Mouse (Mus musculus) hindbrain, embryonic 11.5 days (tissue): ENCODE data around the gene Spag7. TPM values are rescaled to one million over a fixed set of nuclear protein-coding genes. Genes with fewer than 3 reads are reported as not detected.

Experiments used
- ATAC-seq: fragments of 200-750 bp; cut with Nextera tagmentation; 2 replicates; pipeline ENCODE4 v1.8.0; 2017; ENCODE audit warnings: mild to moderate bottlenecking, moderate TSS enrichment, moderate library complexity; ENCODE audit not compliant: low FRiP score
- DNase-seq: peaks from one replicate; pipeline ENCODE4 v3.0.0-alpha.2; 2015; ENCODE audit warnings: low spot score
- H3K27ac ChIP-seq: fragments of 300-500 bp; sonication (generic); 2 replicates; pipeline ENCODE4 v1.5.1; 2014; ENCODE audit warnings: mild to moderate bottlenecking, low read depth, low read length
- H3K27me3 ChIP-seq: fragments of 300-500 bp; sonication (generic); 2 replicates; pipeline ENCODE4 v1.6.1; 2014; ENCODE audit warnings: mild to moderate bottlenecking, low read length, moderate library complexity, mixed read lengths; ENCODE audit not compliant: control insufficient read depth, insufficient read depth
- H3K36me3 ChIP-seq: fragments of 300-500 bp; sonication (generic); 2 replicates; pipeline ENCODE4 v1.6.1; 2014; ENCODE audit warnings: mild to moderate bottlenecking, low read length, moderate library complexity, mixed read lengths; ENCODE audit not compliant: control insufficient read depth, insufficient read depth
- H3K4me1 ChIP-seq: fragments of 300-500 bp; sonication (generic); replicated peaks from 2 replicates; pipeline ENCODE4 v1.6.1; 2014; ENCODE audit warnings: low read length, mixed read lengths; ENCODE audit not compliant: control insufficient read depth, insufficient read depth
- H3K4me2 ChIP-seq: fragments of 300-500 bp; sonication (generic); replicated peaks from 2 replicates; pipeline ENCODE4 v1.6.1; 2014; ENCODE audit warnings: mild to moderate bottlenecking, low read depth, low read length
- H3K4me3 ChIP-seq: fragments of 300-500 bp; sonication (generic); 2 replicates; pipeline ENCODE4 v1.5.1; 2014; ENCODE audit warnings: low read depth, low read length
- H3K9ac ChIP-seq: fragments of 300-500 bp; sonication (generic); 2 replicates; pipeline ENCODE4 v1.6.1; 2014; ENCODE audit warnings: low read depth, low read length
- H3K9me3 ChIP-seq: fragments of 300-500 bp; sonication (generic); 2 replicates; pipeline ENCODE4 v1.6.1; 2016; ENCODE audit warnings: low read length; ENCODE audit not compliant: control insufficient read depth
- whole genome bisulfite sequencing: fragments of 180-500 bp; shearing (Covaris S2); extraction: QIAGEN DNeasy Blood & Tissue Kit; methylation state at CpG from one replicate; pipeline ENCODE4 v1.1.7; 2014; 5-methylcytosine and 5-hydroxymethylcytosine counted together
- polyA plus RNA-seq: library from polyadenylated mRNA; unstranded; fragments of >200 nt; fragmentation: Nextera tagmentation; extraction: Ambion mirVana; gene quantifications from 2 replicates; pipeline ENCODE4 v1.2.1, GENCODE M21; 2014

Gene Spag7
- polyA plus RNA-seq, 1 experiment from 2014 or later = 176 TPM

DNA sequence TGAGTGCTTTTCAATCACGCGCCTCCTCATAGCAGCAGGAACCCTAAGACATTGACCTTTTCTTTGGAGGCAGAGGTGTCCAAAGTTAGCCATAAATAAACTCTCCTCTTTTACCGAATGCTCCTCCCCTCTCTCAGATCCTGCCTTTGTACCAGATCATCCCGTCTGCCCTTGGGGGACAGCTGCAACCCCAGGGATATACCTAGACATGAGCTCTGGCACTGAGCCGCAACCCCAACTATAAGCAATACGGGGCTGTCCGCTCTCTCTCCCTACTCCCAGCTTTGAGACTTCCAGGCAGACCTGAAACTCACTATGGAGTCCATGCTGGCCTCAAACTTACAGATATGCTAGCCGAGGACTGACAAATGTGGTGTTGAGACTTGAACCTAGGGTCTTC lies 2.5 kb downstream of the Spag7 start:
- 94% methylated on average over 8 of the region's 8 CpGs for WGBS
- DNase-seq = no peak
- H3K36me3 ChIP-seq = peaks cover 4% of the 10 kb centered on the region

DNA sequence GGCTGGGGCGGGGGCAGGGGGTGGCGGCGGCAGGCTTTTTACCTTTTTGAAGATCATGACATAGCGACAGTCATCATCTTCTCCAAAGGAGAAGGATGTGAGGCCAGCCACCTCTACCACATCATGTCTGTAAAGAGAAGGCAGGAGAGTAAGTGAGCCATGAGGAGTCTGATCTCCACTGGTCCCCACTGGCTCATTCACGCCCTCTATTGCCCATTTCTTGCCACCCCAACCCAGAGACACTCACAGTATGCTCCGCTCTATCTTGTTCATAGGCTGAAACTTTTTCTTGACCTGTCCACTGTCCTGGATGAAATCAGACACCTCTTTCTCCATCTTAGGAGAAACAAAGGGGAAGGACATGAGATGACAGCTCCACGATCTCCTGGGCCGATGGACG lies 4.5 kb downstream of the Spag7 start:
- no peak overlapping the region for H3K4me3 ChIP-seq
- no peak overlapping the region for H3K9ac ChIP-seq
- WGBS = 96% methylated on average over 9 of the region's 9 CpGs
- H3K9me3 ChIP-seq = no peaks in the 10 kb centered on the region
- H3K27me3 ChIP-seq = no peaks in the 10 kb centered on the region
- DNase-seq (no peak), ATAC-seq (no peak)
- no peak overlapping the region for H3K27ac ChIP-seq
- H3K36me3 ChIP-seq = peaks cover 4% of the 10 kb centered on the region
- H3K4me1 ChIP-seq = no peaks in the 10 kb centered on the region; the same call in 1 of the 2 replicates
- H3K4me2 ChIP-seq = no peak overlapping the region

More for the DNA sequence above, 2.5 kb downstream of the Spag7 start:
- no peak overlapping the region for H3K27ac ChIP-seq
- H3K4me3 ChIP-seq = no peak overlapping the region
- no peak for ATAC-seq
- no peak overlapping the region for H3K9ac ChIP-seq
- no peaks in the 10 kb centered on the region for H3K9me3 ChIP-seq
- no peak overlapping the region for H3K4me2 ChIP-seq
- H3K4me1 ChIP-seq = peaks cover 3% of the 10 kb centered on the region; the same call in 1 of the 2 replicates
- no peaks in the 10 kb centered on the region for H3K27me3 ChIP-seq

DNA sequence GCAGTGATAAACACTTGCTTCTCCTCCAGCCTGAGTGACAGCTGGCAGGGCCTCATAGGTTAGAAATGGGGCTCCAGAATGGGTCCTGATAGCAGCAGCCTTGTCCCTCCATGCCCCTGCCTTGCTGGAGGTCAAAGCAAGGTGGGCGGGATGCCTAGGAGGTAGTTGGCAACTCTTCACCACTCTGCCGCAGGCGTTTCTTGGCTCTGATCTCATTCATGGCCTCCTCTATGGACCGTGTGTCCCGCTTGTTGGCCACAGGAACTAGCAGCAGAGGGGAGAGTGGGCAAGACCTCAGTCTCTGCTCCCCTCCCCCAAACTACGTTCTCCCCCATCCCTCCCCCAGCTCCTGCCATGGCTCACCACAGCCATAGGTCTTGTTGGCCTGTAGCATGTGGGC lies 5.3 kb downstream of the Spag7 start:
- no peak overlapping the region for H3K27ac ChIP-seq
- DNase-seq = no peak
- no peaks in the 10 kb centered on the region for H3K27me3 ChIP-seq
- H3K4me3 ChIP-seq = no peak overlapping the region
- WGBS = 96% methylated on average over 4 of the region's 6 CpGs
- no peaks in the 10 kb centered on the region; the same call in 1 of the 2 replicates for H3K4me1 ChIP-seq
- H3K9ac ChIP-seq = no peak overlapping the region
- ATAC-seq = no peak
- no peaks in the 10 kb centered on the region for H3K9me3 ChIP-seq
- H3K4me2 ChIP-seq = no peak overlapping the region
- peaks cover 4% of the 10 kb centered on the region for H3K36me3 ChIP-seq

DNA sequence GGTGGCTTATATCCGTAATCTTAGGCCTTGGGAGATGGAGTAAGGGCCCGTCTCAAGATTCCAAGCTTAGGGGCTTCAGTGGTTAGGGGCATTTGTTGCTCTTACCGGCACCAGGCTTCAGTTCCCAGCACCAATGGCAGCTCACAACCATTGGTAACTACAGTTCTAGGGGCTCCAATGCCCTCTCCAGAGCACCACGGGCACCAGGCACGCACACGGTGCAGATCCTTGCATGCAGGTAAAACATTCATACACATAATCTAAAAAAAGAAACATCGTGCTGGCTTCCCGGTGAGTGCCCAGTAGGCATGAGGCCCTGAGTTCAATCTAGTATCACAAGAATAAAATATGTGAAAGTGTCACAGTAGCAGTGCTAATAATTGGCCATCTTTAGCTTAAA lies 6.1 kb downstream of the Spag7 start:
- ATAC-seq (no peak), DNase-seq (no peak)
- no peak overlapping the region for H3K4me3 ChIP-seq
- no peaks in the 10 kb centered on the region; the same call in 1 of the 2 replicates for H3K4me1 ChIP-seq
- peaks cover 4% of the 10 kb centered on the region for H3K36me3 ChIP-seq
- H3K27ac ChIP-seq = no peak overlapping the region
- no peaks in the 10 kb centered on the region for H3K27me3 ChIP-seq
- WGBS = 94% methylated on average over 8 of the region's 8 CpGs
- no peak overlapping the region for H3K9ac ChIP-seq
- H3K9me3 ChIP-seq = no peaks in the 10 kb centered on the region
- H3K4me2 ChIP-seq = no peak overlapping the region

DNA sequence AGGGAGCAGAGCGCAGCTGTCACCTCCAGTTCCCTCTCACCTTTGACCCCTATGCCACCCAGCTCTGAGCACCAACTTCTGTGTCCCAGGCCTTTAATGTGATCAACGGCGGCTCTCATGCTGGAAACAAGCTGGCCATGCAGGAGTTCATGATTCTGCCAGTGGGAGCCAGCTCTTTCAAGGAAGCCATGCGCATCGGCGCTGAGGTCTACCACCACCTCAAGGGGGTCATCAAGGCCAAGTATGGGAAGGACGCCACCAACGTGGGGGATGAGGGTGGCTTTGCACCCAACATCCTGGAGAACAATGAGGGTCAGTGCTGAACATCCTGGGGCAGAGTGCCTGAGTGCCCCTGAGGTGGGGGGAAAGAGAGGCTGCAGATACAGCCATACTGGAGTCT lies 8.6 kb downstream of the Spag7 start:
- 88% methylated on average over 8 of the region's 8 CpGs for WGBS
- Histone ChIP-seq H3K4me3 (no peak overlapping the region), H3K9ac (no peak overlapping the region), H3K27me3 (no peaks in the 10 kb centered on the region), H3K4me2 (no peak overlapping the region), H3K4me1 (0 out of 2 replicates have a peak, but pooled peaks cover 5% of the 10 kb centered on the region), H3K36me3 (peaks cover 4% of the 10 kb centered on the region), H3K27ac (no peak overlapping the region), H3K9me3 (no peaks in the 10 kb centered on the region)
- DNase-seq (no peak), ATAC-seq (no peak)

DNA sequence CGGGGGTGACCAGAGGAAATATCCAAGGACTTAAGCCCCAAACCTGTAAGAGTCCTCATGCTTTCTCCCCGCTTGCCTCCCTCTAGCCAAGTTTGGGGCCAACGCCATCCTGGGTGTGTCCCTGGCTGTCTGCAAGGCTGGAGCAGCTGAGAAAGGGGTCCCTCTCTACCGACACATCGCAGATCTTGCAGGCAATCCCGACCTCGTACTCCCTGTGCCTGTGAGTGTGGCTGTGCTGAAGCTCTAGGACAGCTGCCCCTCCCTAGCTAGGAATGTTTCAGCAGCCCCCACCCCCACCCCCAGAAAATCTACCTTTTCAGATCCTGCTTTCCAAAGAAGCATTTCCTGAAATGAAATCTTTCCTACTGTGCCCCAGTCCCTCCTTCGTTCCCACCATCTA lies 10.3 kb downstream of the Spag7 start:
- WGBS = 74% methylated on average over 8 of the region's 8 CpGs
- no peaks in the 10 kb centered on the region; the same call in none of the 2 replicates for H3K36me3 ChIP-seq

DNA sequence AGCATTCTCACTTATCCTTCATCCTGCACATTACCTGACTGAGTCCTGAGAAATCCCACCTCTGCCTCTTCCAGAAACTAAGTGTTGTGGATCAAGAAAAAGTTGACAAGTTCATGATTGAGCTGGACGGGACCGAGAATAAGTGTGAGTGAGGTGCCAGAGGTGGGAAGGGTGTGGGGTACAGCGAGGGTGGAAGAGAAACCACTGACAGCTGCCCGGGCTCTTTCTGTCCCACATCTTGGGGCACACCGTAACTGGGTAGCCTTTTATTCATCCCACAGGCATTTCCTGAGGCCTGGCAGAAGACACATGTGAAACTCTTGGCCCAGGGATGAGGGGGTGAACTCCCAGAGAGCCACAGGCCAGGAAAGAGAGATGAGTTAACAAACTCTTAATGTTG lies 10.7 kb downstream of the Spag7 start:
- H3K4me3 ChIP-seq = no peak overlapping the region
- 86% methylated on average over 5 of the region's 5 CpGs for WGBS
- H3K27ac ChIP-seq = no peak overlapping the region
- no peaks in the 10 kb centered on the region for H3K9me3 ChIP-seq
- no peak overlapping the region for H3K4me2 ChIP-seq
- 0 out of 2 replicates have a peak, but pooled peaks cover 5% of the 10 kb centered on the region for H3K4me1 ChIP-seq
- no peak for ATAC-seq
- H3K9ac ChIP-seq = no peak overlapping the region
- DNase-seq = no peak
- H3K27me3 ChIP-seq = no peaks in the 10 kb centered on the region
- no peaks in the 10 kb centered on the region; the same call in 1 of the 2 replicates for H3K36me3 ChIP-seq

More for the DNA sequence above, 10.3 kb downstream of the Spag7 start:
- Histone ChIP-seq H3K27me3 (no peaks in the 10 kb centered on the region), H3K9ac (no peak overlapping the region), H3K4me2 (no peak overlapping the region), H3K27ac (no peak overlapping the region), H3K4me3 (no peak overlapping the region), H3K4me1 (0 out of 2 replicates have a peak, but pooled peaks cover 5% of the 10 kb centered on the region), H3K9me3 (no peaks in the 10 kb centered on the region)
- ATAC-seq (no peak), DNase-seq (no peak)

DNA sequence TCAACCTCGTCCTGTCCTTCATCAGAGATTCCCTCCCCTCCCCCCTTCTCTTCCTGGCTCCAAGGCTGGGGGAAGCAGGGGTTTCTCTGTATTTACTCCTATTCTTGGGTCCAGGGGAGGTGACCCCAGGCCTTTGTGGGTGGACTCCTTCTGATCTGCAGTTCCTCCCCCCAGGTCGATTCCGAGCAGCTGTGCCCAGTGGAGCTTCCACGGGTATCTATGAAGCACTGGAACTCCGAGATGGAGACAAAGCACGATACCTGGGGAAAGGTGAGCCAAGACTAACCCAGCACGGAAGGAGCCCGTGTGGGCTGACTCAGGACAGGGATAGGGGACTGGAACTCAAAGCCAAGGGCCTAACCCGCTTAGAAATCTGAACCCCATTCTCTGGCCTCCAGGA lies 11.2 kb downstream of the Spag7 start:
- ATAC-seq (no peak), DNase-seq (no peak)
- H3K4me3 ChIP-seq = no peak overlapping the region
- H3K4me1 ChIP-seq = 0 out of 2 replicates have a peak, but pooled peaks cover 5% of the 10 kb centered on the region
- no peak overlapping the region for H3K9ac ChIP-seq
- no peaks in the 10 kb centered on the region; the same call in 1 of the 2 replicates for H3K36me3 ChIP-seq
- H3K27ac ChIP-seq = no peak overlapping the region
- H3K4me2 ChIP-seq = no peak overlapping the region
- WGBS = 55% methylated on average over 9 of the region's 9 CpGs
- no peaks in the 10 kb centered on the region for H3K27me3 ChIP-seq
- no peaks in the 10 kb centered on the region for H3K9me3 ChIP-seq

DNA sequence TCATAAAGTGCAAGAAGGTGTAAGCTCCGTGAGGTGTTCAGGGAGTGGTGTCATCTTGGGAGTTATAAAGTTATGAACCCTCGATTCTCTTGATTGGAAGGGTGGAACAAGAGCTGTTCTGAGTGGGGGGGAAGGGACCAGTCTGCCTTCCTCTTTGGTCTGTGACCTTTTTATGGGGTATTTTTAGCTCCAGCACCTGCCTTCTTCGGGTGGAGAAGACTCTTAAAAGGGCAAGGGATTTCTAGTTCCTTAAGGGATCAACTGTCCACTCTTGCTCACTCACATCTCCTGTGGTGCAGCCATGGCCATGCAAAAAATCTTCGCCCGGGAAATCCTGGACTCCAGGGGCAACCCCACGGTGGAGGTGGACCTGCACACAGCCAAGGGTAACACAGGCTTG lies 11.6 kb downstream of the Spag7 start:
- Histone ChIP-seq H3K27me3 (no peaks in the 10 kb centered on the region), H3K9me3 (no peaks in the 10 kb centered on the region), H3K9ac (no peak overlapping the region), H3K36me3 (no peaks in the 10 kb centered on the region; the same call in 1 of the 2 replicates), H3K4me1 (0 out of 2 replicates have a peak, but pooled peaks cover 7% of the 10 kb centered on the region), H3K4me2 (no peak overlapping the region), H3K4me3 (no peak overlapping the region), H3K27ac (no peak overlapping the region)
- ATAC-seq (no peak), DNase-seq (no peak)
- WGBS = 55% methylated on average over 6 of the region's 6 CpGs
